8 mouse cellular contexts compared by ENCODE assay signal in genomic region chr14:21501048-21501657, GRCm38 (mm10). TPM values are rescaled to one million over a fixed set of nuclear protein-coding genes. Genes with fewer than 3 reads are reported as not detected.
A peak's percentile ranks its signal among the peaks of the same experiment; 100 is the strongest.
DNase-seq lines count a peak whose midpoint lies in the region; ATAC-seq and TF ChIP-seq lines count a peak whose summit lies in the region.

No protein-coding gene starts in this region.

- peaks cover 23% of the 10 kb centered on the region for H3K79me2 ChIP-seq in myocyte (ENCODE audit: control insufficient read depth, insufficient read depth)

- 2% methylated on average over 37 of the region's 38 CpGs for WGBS in forebrain, embryonic 11.5 days
- under 1% methylated on average over 32 of the region's 38 CpGs for WGBS in hindbrain, embryonic 14.5 days
- 3% methylated on average over 27 of the region's 38 CpGs for WGBS in liver, embryonic 13.5 days (ENCODE audit: insufficient replicate concordance)
- WGBS in thymus, adult 2 months, result 1% methylated on average over 38 of the region's 38 CpGs

- no peak for TF ChIP-seq POLR2A in myocyte (IDR thresholded peaks at IDR 0.05; ENCODE audit: insufficient read length, low read depth)
- TF ChIP-seq POLR2A in thymus, adult 2 months (IDR thresholded peaks at IDR 0.05; ENCODE audit: control insufficient read depth, extremely low read depth, insufficient read depth, low read length, poor library complexity), result no peak

- no peaks in the 10 kb centered on the region for H3K27me3 ChIP-seq in forebrain, embryonic 11.5 days (ENCODE audit: control insufficient read depth, insufficient read depth, low read length)
- no peaks in the 10 kb centered on the region for H3K27me3 ChIP-seq in hindbrain, embryonic 14.5 days (ENCODE audit: control insufficient read depth, insufficient read depth, low read length)
- H3K27me3 ChIP-seq in liver, embryonic 13.5 days, result peaks cover 19% of the 10 kb centered on the region
- no peaks in the 10 kb centered on the region for H3K27me3 ChIP-seq in myocyte (ENCODE audit: control insufficient read depth, insufficient read depth, insufficient read length)
- no peaks in the 10 kb centered on the region for H3K27me3 ChIP-seq in thymus, adult 2 months (ENCODE audit: control insufficient read depth, insufficient read depth, low read length)

- H3ac ChIP-seq in myocyte (ENCODE audit: control insufficient read depth, insufficient read length), result peak overlapping the region; percentile 56

- peak overlapping the region; percentile 94 for H3K4me3 ChIP-seq in forebrain, embryonic 11.5 days (ENCODE audit: low read depth, low read length)
- peak overlapping the region; percentile 87 for H3K4me3 ChIP-seq in hindbrain, embryonic 14.5 days (replicated peaks; ENCODE audit: low read length)
- H3K4me3 ChIP-seq in liver, embryonic 13.5 days (replicated peaks), result peak overlapping the region; percentile 88
- peak overlapping the region; percentile 47 for H3K4me3 ChIP-seq in myocyte
- peak overlapping the region; percentile 69 for H3K4me3 ChIP-seq in thymus, adult 2 months (ENCODE audit: control insufficient read depth, insufficient read depth, low read length)

- H3K27ac ChIP-seq in forebrain, embryonic 11.5 days (ENCODE audit: low read depth, low read length), result peak overlapping the region; percentile 97
- H3K27ac ChIP-seq in hindbrain, embryonic 14.5 days, result peak overlapping the region; percentile 99
- peak overlapping the region; percentile 91 for H3K27ac ChIP-seq in liver, embryonic 13.5 days
- peak overlapping the region; percentile 74 for H3K27ac ChIP-seq in thymus, adult 2 months (ENCODE audit: control insufficient read depth, insufficient read depth, low read length)

- DNase-seq in frontal cortex, postnatal 25 days (ENCODE audit: low spot score in 2 of 2), result no peak
- peak; percentile 91 for DNase-seq in brain, adult 2 months (ENCODE audit: low read depth, low spot score)
- DNase-seq in forebrain, embryonic 11.5 days (ENCODE audit: low spot score), result peak; percentile 96
- DNase-seq in hindbrain, embryonic 14.5 days (ENCODE audit: low spot score), result peak; percentile 83
- DNase-seq in liver, embryonic 13.5 days, result peak; percentile 70
- DNase-seq in thymus, adult 2 months, result peak; percentile 86

- peak; percentile 14; the same call in 1 of the 2 replicates for ATAC-seq in frontal cortex, adult (ENCODE audit: low TSS enrichment)
- ATAC-seq in forebrain, embryonic 11.5 days (replicated peaks; ENCODE audit: low FRiP score), result peak; percentile 26
- peak; percentile 12 for ATAC-seq in hindbrain, embryonic 14.5 days (ENCODE audit: low FRiP score)
- ATAC-seq in liver, embryonic 13.5 days (ENCODE audit: low read depth), result peak; percentile 35

- H3K4me2 ChIP-seq in forebrain, embryonic 11.5 days (ENCODE audit: low read depth, low read length, severe bottlenecking), result peak overlapping the region; percentile 63
- H3K4me2 ChIP-seq in hindbrain, embryonic 14.5 days (replicated peaks), result peak overlapping the region; percentile 54
- peak overlapping the region; percentile 100 for H3K4me2 ChIP-seq in liver, embryonic 13.5 days
- peak overlapping the region; percentile 91 for H3K4me2 ChIP-seq in myocyte (ENCODE audit: low read depth)

- peak overlapping the region; percentile 72 for H3K9ac ChIP-seq in forebrain, embryonic 11.5 days (ENCODE audit: low read length)
- H3K9ac ChIP-seq in hindbrain, embryonic 14.5 days, result peak overlapping the region; percentile 84
- peak overlapping the region; percentile 80 for H3K9ac ChIP-seq in liver, embryonic 13.5 days

- no peaks in the 10 kb centered on the region; the same call in 1 of the 2 replicates for H3K36me3 ChIP-seq in forebrain, embryonic 11.5 days (ENCODE audit: control insufficient read depth, insufficient read depth, low read length)
- H3K36me3 ChIP-seq in hindbrain, embryonic 14.5 days (replicated peaks; ENCODE audit: control insufficient read depth, insufficient read depth), result no peaks in the 10 kb centered on the region
- H3K36me3 ChIP-seq in liver, embryonic 13.5 days, result no peaks in the 10 kb centered on the region
- no peaks in the 10 kb centered on the region for H3K36me3 ChIP-seq in myocyte (ENCODE audit: control insufficient read depth, insufficient read depth)
- H3K36me3 ChIP-seq in thymus, adult 2 months (ENCODE audit: control insufficient read depth, insufficient read depth, low read length), result no peaks in the 10 kb centered on the region

- H3K9me3 ChIP-seq in forebrain, embryonic 11.5 days (ENCODE audit: control insufficient read depth, low read length), result no peaks in the 10 kb centered on the region
- no peaks in the 10 kb centered on the region for H3K9me3 ChIP-seq in hindbrain, embryonic 14.5 days (ENCODE audit: control insufficient read depth, low read length)
- no peaks in the 10 kb centered on the region for H3K9me3 ChIP-seq in liver, embryonic 13.5 days (replicated peaks)

- peak; percentile 24; the same call in 1 of the 2 replicates for TF ChIP-seq CTCF in thymus, adult 2 months (IDR thresholded peaks at IDR 0.05; ENCODE audit: borderline replicate concordance, control insufficient read depth, extremely low read depth, insufficient read depth, low read length, poor library complexity)

- H3K4me1 ChIP-seq in forebrain, embryonic 11.5 days (replicated peaks; ENCODE audit: control insufficient read depth, insufficient read depth, low read length), result peaks cover 3% of the 10 kb centered on the region; the same call in 1 of the 2 replicates
- H3K4me1 ChIP-seq in hindbrain, embryonic 14.5 days (replicated peaks; ENCODE audit: control insufficient read depth, insufficient read depth, low read length), result peaks cover 24% of the 10 kb centered on the region
- peaks cover 49% of the 10 kb centered on the region for H3K4me1 ChIP-seq in liver, embryonic 13.5 days (replicated peaks)
- peaks cover 12% of the 10 kb centered on the region for H3K4me1 ChIP-seq in thymus, adult 2 months (replicated peaks; ENCODE audit: control insufficient read depth, insufficient read depth, low read length)

TF ChIP-seq in myocyte, 11 proteins besides CTCF, POLR2A, EP300 and RAD21:
- peak in 1 of 3 experiments; percentile 10 for TF ChIP-seq MYOD1 (IDR thresholded peaks at IDR 0.05; ENCODE audit: control insufficient read depth in 1 of 3, insufficient read length in 2 of 3, low read depth in 2 of 3)
- no peak for TF ChIP-seq REST (IDR thresholded peaks at IDR 0.05; ENCODE audit: insufficient read depth, insufficient read length)
- no peak for TF ChIP-seq MYOG (IDR thresholded peaks at IDR 0.05; ENCODE audit: control insufficient read depth in 1 of 3, insufficient read depth in 1 of 3, insufficient read length in 2 of 3, low read depth in 2 of 3)

RNA-seq across cellular contexts. Expression of gene Kat6b, which starts 19.9 kb away (rescaled TPM):
- 33.1 and 34.5 TPM in 2 replicates for polyA plus RNA-seq in forebrain, embryonic 11.5 days (2014; fragmentation: Nextera tagmentation; extraction: Ambion mirVana)
- 24.4 and 25.7 TPM in 2 replicates for polyA plus RNA-seq in hindbrain, embryonic 14.5 days (2014; fragmentation: Nextera tagmentation; extraction: Ambion mirVana)
- 1.4 and 2.3 TPM in 2 replicates for polyA plus RNA-seq in liver, embryonic 13.5 days (2015; fragmentation: Nextera tagmentation; extraction: Ambion mirVana)
- 3.9 TPM for polyA plus RNA-seq in myocyte (2012; fragmentation: generic; extraction: Trizol)
- polyA plus RNA-seq in thymus, adult 2 months (2012; rRNA removed), result 16.6 and 19.8 TPM in 2 replicates

Comparison
In these comparisons a context has a peak if more than half of its experiments do, and no peak if none do; other contexts are left out.
1. DNase-seq: peak in brain, adult 2 months (single experiment), forebrain, embryonic 11.5 days (single experiment), hindbrain, embryonic 14.5 days (single experiment), liver, embryonic 13.5 days (single experiment) and thymus, adult 2 months (single experiment); none in frontal cortex, postnatal 25 days (0 of 2).
2. Peak in every context shown above with its lines, with median percentiles within 50 percentile points of each other: ATAC-seq, H3K27ac ChIP-seq, H3K4me2 ChIP-seq, H3K4me3 ChIP-seq and H3K9ac ChIP-seq.